Mouse (Mus musculus): ENCODE measurements around the gene Prkag1. TPM values are rescaled to one million over a fixed set of nuclear protein-coding genes. Genes with fewer than 3 reads are reported as not detected.

The Prkag1 gene
- total RNA-seq, 2 experiments from 2014 or later: 48.1 to 49.6 TPM

GRCm38 (mm10) chr15:98772511-98773211 is 58.7 kb downstream of the Prkag1 start:
- no peak for DNase-seq (ENCODE audit: low spot score)

DNA sequence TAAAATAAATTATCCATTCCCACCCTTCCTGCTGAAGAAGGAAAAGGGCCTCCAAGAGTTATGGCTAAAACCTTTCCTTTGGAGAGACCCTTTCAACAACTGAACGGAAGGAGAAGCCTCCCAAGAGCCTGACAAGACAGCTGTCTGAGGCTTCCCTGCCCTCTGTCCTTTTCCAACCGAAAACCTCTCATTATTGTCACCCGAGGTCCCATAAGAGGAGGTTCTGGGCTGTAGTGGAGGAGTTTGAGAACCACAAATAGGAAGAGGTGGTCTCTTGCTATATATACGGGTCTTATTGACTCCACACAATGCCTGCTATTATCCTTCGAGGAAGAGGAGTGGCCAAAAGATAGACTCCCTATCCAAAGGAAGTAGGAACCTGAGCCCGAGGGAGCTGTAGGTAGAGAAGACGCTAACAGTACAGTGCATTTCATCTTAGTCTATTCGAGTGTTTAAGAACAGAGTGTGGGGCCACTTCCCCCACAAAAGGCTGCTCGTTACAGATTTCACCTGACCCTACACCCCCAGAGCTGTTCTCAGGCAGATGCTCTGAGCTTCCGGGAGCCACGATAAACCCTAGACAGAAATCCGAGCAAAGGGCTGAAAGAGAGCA is 59.4 kb downstream of the Prkag1 start:
- no peak for DNase-seq (ENCODE audit: low spot score)

DNA sequence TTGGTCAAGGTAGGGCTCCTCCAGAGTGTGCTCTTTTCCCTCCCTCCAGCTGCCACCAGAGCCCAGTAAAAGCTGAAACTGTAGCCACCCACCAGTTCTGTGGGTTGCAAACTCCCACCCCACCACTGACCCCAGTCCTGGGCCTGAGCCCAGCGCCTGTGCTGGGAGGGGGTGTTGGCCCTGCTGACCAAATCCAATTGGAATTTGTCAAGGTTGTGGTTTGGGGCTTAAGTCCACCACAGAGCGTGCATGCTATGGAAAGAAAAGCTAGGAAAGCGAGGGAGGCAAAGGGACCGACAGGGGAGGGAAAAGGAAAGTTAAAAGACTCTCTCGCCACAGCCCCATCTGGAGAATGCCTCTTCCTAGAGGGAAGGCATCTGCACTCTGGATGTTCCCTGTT is 63.1 kb downstream of the Prkag1 start:
- DNase-seq (ENCODE audit: low spot score): no peak

DNA sequence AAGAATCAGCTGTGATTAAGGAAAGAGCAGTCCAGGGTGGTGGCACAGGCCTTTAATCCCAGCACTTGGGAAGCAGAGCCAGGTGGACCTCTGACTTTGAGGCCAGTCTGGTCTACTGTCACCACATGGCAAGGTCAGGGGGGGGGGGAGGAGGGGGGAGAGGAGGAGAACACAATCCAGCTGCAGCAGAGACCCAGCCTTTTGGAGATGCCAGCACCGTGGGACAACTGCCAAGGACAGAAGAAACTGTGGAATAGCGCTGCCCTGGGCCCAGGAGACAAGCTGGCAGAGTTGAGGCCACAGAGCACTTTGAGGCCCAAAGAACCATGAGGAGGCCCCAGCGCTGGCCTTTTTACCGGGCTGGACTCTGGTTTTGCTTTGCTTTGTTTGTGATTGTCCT is 65.4 kb downstream of the Prkag1 start:
- DNase-seq (ENCODE audit: low spot score): no peak

Other genes with a start within 250 kb of the Prkag1 start
- gene Adcy6, start 221.4 kb downstream of the Prkag1 start, total RNA-seq (2021): 10 to 100 TPM; 14.3 to 17.9 TPM
- gene Cacnb3, start 200.7 kb downstream of the Prkag1 start, total RNA-seq (2021): under 1 TPM; 0.64 to 0.85 TPM
- 10 to 100 TPM; 65.7 to 83.1 TPM for gene Ddx23, start 168.6 kb downstream of the Prkag1 start, total RNA-seq (2021)
- gene Rnd1, start 154.1 kb downstream of the Prkag1 start, total RNA-seq (2021): 1 to 10 TPM; 2.8 to 3.2 TPM
- not detected for gene Ccdc65, start 123.3 kb downstream of the Prkag1 start, total RNA-seq (2021)
- 1 to 10 TPM in 1 of 2 experiments, under 1 TPM in 1; 0.80 to 1.1 TPM for gene Fkbp11, start 103.3 kb downstream of the Prkag1 start, total RNA-seq (2021)
- 1 to 10 TPM; 8.1 to 9.0 TPM for gene Arf3, start 68.3 kb downstream of the Prkag1 start, total RNA-seq (2021)
- gene Wnt10b, start 53.4 kb downstream of the Prkag1 start, total RNA-seq (2021): 1 to 10 TPM in 1 of 2 experiments, under 1 TPM in 1; 0.57 to 1.4 TPM
- gene Wnt1, start 41.7 kb downstream of the Prkag1 start, total RNA-seq (2021): not detected
- gene Ddn, start 22.0 kb downstream of the Prkag1 start, total RNA-seq (2021): under 1 TPM; 0.36 to 0.57 TPM
- 10 to 100 TPM; 43.2 to 50.1 TPM for gene Kmt2d, start 39.7 kb upstream of the Prkag1 start, total RNA-seq (2021)
- 1 to 10 TPM; 1.3 TPM for gene Rhebl1, start 63.0 kb upstream of the Prkag1 start, total RNA-seq (2021)
- gene Dhh, start 67.0 kb upstream of the Prkag1 start, total RNA-seq (2021): 1 to 10 TPM in 1 of 2 experiments, under 1 TPM in 1; 0.75 to 1.5 TPM
- 1 to 10 TPM; 4.8 to 4.9 TPM for gene Lmbr1l, start 86.7 kb upstream of the Prkag1 start, total RNA-seq (2021)
- 10 to 100 TPM; 15.6 to 29.6 TPM for gene Tuba1b, start 103.0 kb upstream of the Prkag1 start, total RNA-seq (2021)
- not detected for gene Gm49450, start 122.0 kb upstream of the Prkag1 start, total RNA-seq (2021)
- 10 to 100 TPM; 17.9 to 38.6 TPM for gene Tuba1a, start 122.2 kb upstream of the Prkag1 start, total RNA-seq (2021)
- 1 to 10 TPM; 5.4 to 9.9 TPM for gene Tuba1c, start 198.4 kb upstream of the Prkag1 start, total RNA-seq (2021)
- gene Prph, start 223.7 kb upstream of the Prkag1 start, total RNA-seq (2021): under 1 TPM; 0.43 to 0.88 TPM
- under 1 TPM in 1 of 2 experiments, not detected in 1; 0.21 TPM for gene Troap, start 243.1 kb upstream of the Prkag1 start, total RNA-seq (2021)